Mouse (Mus musculus) brown adipose tissue, adult 24 weeks (tissue): Measurements from ENCODE around the gene Astn2. TPM values are rescaled to one million over a fixed set of nuclear protein-coding genes. Genes with fewer than 3 reads are reported as not detected.

ENCODE experiments used
- H3K27ac ChIP-seq: fragments of 200-500 bp; replicated peaks from 2 replicates; pipeline ENCODE4 v1.5.1; 2012; ENCODE audit warnings: low read depth, mild to moderate bottlenecking, low read length
- H3K4me1 ChIP-seq: fragments of 200-500 bp; 2 replicates; pipeline ENCODE4 v1.6.1; 2012; ENCODE audit warnings: low read length, mixed read lengths; ENCODE audit not compliant: control insufficient read depth, insufficient read depth, insufficient read length
- H3K4me3 ChIP-seq: fragments of 200-500 bp; 2 replicates; pipeline ENCODE4 v1.5.1; 2012; ENCODE audit warnings: low read depth, mild to moderate bottlenecking, low read length, moderate library complexity; ENCODE audit not compliant: insufficient read depth
- polyA plus RNA-seq: library from polyadenylated mRNA; stranded (reverse); fragments of >200 nt; gene quantifications from 2 replicates; pipeline ENCODE4 v1.2.4, GENCODE M21; 2012; ENCODE audit not compliant: missing spikeins, insufficient read depth, insufficient read length

The Astn2 gene
- polyA plus RNA-seq, 1 experiment: not detected

- Histone ChIP-seq H3K4me1 (no peaks in the 10 kb centered on the region), H3K27ac (no peak overlapping the region), H3K4me3 (no peak overlapping the region)
Observed at GRCm38 (mm10) chr4:66261276-66261675, 143.1 kb downstream of the Astn2 start.

- H3K4me3 ChIP-seq: no peak overlapping the region
- no peaks in the 10 kb centered on the region for H3K4me1 ChIP-seq
- no peak overlapping the region for H3K27ac ChIP-seq
Observed at GRCm38 (mm10) chr4:66258905-66259304, 145.5 kb downstream of the Astn2 start.

DNA sequence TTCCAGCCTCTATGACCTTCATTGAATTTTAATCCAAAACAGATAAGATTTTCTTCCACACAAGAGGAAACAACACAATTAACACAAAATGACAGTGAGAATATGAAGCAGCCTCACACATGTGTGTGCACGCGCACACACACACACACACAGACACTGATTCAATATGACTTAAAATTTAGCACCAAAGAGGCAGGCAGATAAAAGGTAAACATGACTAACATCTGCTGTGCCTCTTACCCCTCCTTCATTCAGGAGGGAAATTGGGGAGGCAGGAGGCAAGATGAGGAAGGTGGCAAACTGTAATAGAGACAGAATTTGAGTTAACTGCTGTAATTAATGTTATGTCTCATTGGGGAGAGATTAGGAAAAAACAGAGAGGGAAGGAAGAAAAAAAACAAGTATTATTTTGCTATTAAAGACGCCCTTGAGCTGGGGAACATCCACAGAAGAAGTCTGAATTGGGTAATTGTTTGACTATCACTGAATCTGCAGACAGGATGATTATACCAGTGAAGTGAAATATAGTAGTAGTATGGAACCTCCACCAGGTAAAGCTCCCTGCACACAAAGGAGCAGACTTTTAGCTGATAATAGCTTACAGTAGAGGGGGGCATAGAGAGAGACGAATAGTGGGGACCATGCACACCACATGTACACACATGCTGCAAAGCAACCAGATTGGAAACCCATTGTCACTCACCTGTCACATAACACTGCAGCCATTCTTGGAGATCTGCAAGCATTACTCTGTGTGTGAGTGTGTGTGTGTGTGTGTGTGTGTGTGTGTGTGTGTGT is 149.5 kb downstream of the Astn2 start:
- no peaks in the 10 kb centered on the region for H3K4me1 ChIP-seq
- H3K4me3 ChIP-seq: no peak overlapping the region
- H3K27ac ChIP-seq: no peak overlapping the region

GRCm38 (mm10) chr4:66248521-66248920 is 155.9 kb downstream of the Astn2 start:
- Histone ChIP-seq H3K4me1 (no peaks in the 10 kb centered on the region), H3K27ac (no peak overlapping the region)

DNA sequence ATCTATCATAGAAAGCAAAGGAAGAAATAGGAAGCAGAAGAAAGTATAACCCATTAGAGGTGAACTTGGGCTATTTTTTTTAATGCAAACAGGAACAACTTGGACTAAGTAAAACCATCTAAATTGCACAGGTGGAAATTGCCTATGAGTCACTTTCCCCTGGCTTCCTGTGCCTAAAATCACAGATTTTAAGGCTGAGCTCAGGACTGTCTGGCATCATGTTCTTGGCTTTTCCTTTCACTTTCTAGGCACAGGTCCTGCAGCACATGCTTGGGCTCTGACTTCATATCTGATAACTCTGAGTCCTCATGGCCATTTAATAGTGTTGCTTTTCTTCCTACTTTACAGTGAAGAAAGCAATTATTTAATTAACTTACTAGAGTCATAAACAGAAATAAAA is 161.7 kb downstream of the Astn2 start:
- Histone ChIP-seq H3K4me3 (no peak overlapping the region), H3K27ac (no peak overlapping the region), H3K4me1 (no peaks in the 10 kb centered on the region)

More at GRCm38 (mm10) chr4:66248521-66248920, 155.9 kb downstream of the Astn2 start:
- H3K4me3 ChIP-seq: no peak overlapping the region

- Histone ChIP-seq H3K4me3 (no peak overlapping the region), H3K4me1 (no peaks in the 10 kb centered on the region)
Observed at GRCm38 (mm10) chr4:66232799-66233198, 171.6 kb downstream of the Astn2 start.

DNA sequence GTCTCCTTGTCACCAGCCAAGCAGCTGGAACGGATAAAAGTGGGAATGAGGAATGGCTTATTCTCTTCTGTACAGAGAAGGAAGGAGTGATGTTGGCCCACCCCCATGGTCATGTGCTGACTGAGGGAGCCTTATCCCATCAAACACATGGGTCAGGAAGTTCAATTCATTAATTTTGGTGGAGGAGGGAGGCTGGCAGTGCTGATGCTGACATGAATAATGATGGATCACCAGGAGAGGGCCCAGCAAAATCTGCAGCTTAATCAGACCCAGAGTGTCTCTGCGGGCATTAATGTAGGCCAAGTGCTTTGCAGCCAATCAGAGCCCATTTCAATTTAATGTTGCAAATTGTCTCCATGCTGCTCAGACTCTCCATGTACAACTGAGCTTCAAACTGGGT is 172.1 kb downstream of the Astn2 start:
- Histone ChIP-seq H3K27ac (no peak overlapping the region), H3K4me3 (no peak overlapping the region), H3K4me1 (no peaks in the 10 kb centered on the region)

More at GRCm38 (mm10) chr4:66232799-66233198, 171.6 kb downstream of the Astn2 start:
- H3K27ac ChIP-seq: no peak overlapping the region

DNA sequence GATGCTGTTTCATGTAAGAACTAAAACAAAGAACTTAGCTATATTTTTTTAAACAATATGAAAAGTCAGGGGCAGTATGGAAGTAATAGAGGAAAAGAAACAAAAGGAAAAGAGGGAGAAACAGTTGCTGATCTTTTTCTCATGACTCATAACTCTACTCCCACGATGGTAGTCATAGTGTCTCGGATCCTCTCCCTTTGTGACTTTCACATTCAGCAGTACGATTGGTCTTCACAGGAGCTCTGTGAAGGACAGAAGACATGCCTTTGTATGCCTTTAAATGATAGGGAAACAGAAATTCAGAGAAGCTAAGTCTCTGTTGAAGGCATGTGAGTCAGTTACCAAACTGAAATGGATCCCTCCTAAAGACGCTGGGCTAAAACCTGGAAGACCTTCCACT is 173.7 kb downstream of the Astn2 start:
- no peaks in the 10 kb centered on the region for H3K4me1 ChIP-seq
- H3K4me3 ChIP-seq: no peak overlapping the region
- no peak overlapping the region for H3K27ac ChIP-seq

GRCm38 (mm10) chr4:66222602-66223317 is 181.7 kb downstream of the Astn2 start:
- H3K4me3 ChIP-seq: no peak overlapping the region
- H3K4me1 ChIP-seq: no peaks in the 10 kb centered on the region
- no peak overlapping the region for H3K27ac ChIP-seq

- H3K4me3 ChIP-seq: no peak overlapping the region
- no peak overlapping the region for H3K27ac ChIP-seq
- no peaks in the 10 kb centered on the region for H3K4me1 ChIP-seq
Observed at GRCm38 (mm10) chr4:66215170-66215618, 189.2 kb downstream of the Astn2 start.

DNA sequence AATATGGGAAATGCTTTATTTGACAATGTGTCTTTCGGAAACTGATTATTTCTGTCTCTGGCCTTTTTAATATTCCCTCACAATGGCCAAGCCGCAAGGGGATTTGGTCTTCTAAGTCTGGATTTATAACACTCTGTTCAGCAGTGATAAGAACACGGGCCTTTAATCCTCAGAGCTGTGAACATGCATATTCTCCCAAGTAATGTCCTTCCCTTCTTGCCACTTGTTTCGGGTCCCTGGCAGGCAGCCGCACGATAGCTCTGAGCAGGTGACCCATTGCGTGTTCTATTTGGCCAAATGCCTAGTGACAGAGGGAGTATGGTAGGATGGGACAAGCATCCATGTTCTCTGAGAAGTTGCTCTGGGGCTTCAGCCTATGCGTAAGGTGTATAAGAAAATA is 214.8 kb downstream of the Astn2 start:
- Histone ChIP-seq H3K4me3 (no peak overlapping the region), H3K27ac (no peak overlapping the region), H3K4me1 (no peaks in the 10 kb centered on the region)

- H3K27ac ChIP-seq: no peak overlapping the region
- H3K4me3 ChIP-seq: no peak overlapping the region
Observed at GRCm38 (mm10) chr4:66175887-66176533, 228.4 kb downstream of the Astn2 start.

DNA sequence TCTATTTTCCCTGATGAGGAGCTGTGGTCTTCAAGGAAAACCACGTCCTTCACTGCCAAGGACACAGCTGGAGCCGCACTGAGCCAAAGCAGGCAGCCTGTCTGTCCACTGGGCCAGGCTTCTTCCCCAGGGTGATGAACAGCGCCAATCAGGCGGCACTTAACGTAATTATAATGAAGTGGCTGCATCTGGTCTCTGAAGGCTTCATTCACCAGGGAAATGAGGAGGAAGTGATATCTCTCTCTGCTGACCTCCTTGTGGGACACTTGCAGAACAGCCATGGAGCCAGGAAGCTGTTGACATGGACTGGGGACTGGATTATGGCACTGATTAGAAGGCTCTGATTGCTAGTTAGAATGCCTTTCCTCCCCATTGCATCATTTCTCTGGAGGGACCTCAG is 232.8 kb downstream of the Astn2 start:
- no peaks in the 10 kb centered on the region for H3K4me1 ChIP-seq

More at GRCm38 (mm10) chr4:66175887-66176533, 228.4 kb downstream of the Astn2 start:
- H3K4me1 ChIP-seq: no peaks in the 10 kb centered on the region

GRCm38 (mm10) chr4:66170787-66171186 is 233.6 kb downstream of the Astn2 start:
- no peaks in the 10 kb centered on the region for H3K4me1 ChIP-seq
- H3K4me3 ChIP-seq: no peak overlapping the region
- no peak overlapping the region for H3K27ac ChIP-seq

More for the DNA sequence above, 232.8 kb downstream of the Astn2 start:
- Histone ChIP-seq H3K27ac (no peak overlapping the region), H3K4me3 (no peak overlapping the region)

DNA sequence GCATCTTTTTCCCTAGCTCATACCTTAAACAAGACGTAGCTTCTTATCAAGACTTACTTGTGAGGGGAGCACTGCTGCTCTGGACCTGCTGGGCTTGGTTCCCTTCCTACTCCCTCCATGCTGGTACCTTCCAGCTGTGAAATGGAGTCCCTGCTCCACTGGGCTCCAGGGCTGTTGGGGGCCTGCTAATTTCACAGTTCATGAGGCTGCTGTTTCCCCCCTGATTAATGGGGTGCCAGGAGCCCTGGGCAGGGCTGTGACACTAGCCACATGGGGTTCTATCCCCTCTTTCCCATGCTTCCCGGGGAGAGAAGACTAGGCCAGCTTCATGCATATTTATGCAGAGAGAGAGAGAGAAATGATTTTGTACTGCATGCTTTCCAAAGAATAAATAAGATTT is 234.9 kb downstream of the Astn2 start:
- H3K4me1 ChIP-seq: no peaks in the 10 kb centered on the region
- no peak overlapping the region for H3K4me3 ChIP-seq
- no peak overlapping the region for H3K27ac ChIP-seq
